Mouse (Mus musculus): Measurements from ENCODE around the gene Plekhh2.

Plekhh2 gene

DNA sequence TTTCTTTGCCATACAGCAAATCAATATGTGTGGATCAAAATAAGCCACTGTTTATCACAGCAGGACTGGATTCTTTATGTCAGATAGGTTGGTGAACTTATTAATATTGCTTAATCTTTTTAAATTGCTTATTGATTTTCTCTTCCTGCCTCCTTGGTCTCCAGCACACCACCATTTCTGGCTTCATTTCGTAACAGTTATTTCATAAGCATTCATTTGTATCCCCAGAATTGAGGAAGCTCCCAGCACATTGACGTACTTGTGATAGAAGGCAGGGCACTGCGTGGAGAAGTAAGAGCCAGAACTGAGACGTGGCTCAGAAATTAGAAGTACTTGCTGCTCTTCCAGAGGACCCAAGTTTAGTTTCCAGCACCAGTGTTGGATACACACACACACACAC, 135.9 kb downstream of the Plekhh2 start:
- no peak for DNase-seq

- DNase-seq: no peak
These were observed 138.8 kb downstream of the Plekhh2 start for GRCm38 (mm10) chr17:84650302-84651017.

GRCm38 (mm10) chr17:84653544-84653943, 141.8 kb downstream of the Plekhh2 start:
- no peak for DNase-seq

DNA sequence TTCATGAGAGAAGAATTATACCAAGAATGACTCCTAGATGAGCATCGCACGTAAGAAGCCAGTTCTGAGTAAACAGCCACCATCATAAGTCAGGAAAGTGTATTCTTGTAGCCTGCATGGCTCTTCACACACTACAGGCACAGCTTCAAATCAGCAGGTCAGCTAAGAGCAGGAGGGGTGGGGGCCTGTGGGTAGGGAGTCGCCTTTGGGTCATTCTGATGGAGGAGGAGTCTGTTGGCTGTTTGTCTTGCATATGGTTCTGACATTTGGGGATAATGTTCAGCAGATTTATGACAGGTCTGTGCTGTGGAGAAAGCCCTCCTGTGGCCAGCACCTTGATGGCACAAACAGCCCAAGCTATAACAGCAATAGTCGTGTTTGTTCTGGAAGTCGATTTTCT, 144.5 kb downstream of the Plekhh2 start:
- no peak for DNase-seq

DNA sequence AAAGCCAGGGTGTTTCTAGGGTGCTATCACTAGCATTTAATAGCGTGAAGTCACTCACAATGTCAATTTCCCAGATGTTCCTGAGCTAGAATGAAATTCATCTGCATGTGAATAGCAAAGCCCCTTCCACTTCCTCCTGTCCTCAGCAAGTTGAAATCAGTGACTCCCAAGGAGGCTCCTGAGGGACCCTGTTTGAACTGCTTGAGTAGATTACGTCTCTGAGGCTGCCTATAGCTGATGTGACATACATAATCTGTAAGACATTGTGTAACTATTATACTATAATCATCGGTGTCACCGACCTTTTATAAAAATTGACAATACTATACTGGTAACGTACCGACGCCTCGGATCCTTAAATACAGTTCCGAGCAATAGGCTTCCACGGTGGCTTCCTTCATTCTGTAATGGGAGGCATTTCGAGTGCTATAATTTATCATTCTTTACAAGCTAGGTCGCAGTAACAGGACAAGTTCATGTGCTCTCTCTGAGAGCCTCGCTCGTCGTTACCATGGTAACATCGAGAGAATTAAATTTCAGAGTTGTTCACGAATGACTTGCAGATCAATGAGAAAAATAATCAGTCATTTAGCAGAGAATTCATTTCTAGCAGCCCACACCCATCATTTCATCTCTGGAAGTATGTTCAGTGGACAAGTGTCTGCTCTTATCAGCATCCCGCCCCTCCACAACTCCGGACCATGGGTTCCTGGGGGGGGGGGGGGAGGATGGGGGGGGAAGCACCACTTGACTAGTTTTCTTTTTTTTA, 145.1 kb downstream of the Plekhh2 start:
- DNase-seq: no peak

- no peak for DNase-seq
These were observed 145.7 kb downstream of the Plekhh2 start for GRCm38 (mm10) chr17:84657422-84657732.

DNA sequence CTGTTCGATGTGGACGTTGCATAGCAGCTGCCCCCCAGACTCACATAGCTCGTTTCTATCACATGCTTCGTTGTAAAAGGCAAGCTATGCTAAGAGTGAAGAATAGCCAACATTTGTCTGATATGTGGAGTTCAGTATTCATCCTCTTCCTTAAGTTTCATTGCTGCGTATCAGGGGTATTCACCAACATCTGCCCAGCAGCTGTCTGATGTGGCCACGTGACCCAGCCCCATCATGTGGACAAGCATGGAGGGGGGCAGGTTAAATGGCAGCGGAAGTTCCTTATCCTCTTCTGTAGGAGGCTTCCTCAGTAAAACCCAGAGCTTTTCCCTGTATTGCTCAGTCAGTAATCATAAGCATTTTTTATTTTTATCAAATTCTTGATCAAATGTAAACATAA, 146.1 kb downstream of the Plekhh2 start:
- no peak for DNase-seq

GRCm38 (mm10) chr17:84658195-84658594, 146.5 kb downstream of the Plekhh2 start:
- DNase-seq: no peak

- DNase-seq: no peak
These were observed 147.3 kb downstream of the Plekhh2 start for GRCm38 (mm10) chr17:84658951-84659350.

DNA sequence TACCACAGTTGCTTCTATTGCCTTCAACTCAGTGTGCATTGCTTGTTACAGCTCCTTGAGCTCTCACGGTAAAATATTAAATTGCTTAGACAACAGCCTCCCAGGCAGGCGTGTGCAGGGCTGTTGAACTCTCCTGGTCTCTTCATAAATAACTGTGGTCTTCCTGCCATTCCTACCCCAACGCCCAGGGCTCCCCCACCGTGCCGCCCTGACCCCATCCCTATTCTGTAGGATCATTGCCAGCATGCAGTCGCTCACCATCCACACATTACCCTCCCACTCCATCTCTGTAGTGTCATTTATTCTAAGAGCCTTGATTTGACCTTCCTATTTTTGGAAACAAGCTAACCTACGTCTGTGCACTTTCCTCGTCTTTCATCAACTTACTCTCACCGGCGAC, 153.4 kb downstream of the Plekhh2 start:
- no peak for DNase-seq

GRCm38 (mm10) chr17:84665691-84666090, 154.0 kb downstream of the Plekhh2 start:
- no peak for DNase-seq

GRCm38 (mm10) chr17:84667848-84668247, 156.2 kb downstream of the Plekhh2 start:
- DNase-seq: no peak
